Mouse (Mus musculus): ENCODE data around the gene Trpc7.

DNA sequence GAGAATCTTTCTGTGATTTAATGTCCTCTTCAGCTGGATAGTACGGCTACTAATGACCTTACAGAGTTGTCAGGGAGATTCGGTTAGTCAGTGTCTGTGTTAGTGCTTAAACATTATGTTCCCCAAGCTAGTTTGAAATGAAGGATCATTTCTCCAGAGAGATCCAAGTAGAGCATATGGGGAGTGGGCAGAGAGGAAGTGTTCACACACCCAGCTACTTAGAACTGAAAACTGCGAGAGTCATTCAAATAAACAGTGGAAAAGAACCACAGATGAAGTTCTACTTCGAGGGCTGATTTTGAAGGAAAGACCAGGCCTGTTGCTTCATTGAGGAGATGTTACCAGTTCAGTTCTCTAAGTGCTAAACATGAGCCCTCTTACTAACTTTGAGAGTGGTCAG, 169.2 kb downstream of the Trpc7 start:
- TF ChIP-seq TCF12 (IDR thresholded peaks at IDR 0.05; ENCODE audit: insufficient read depth, poor library complexity, severe bottlenecking): no peak
- no peak for TF ChIP-seq E2F4 (IDR thresholded peaks at IDR 0.05; ENCODE audit: insufficient read depth)
- TF ChIP-seq POLR2A (IDR thresholded peaks at IDR 0.05; ENCODE audit: insufficient read length, low read depth): no peak
- TF ChIP-seq POLR2AphosphoS2 (IDR thresholded peaks at IDR 0.05; ENCODE audit: insufficient read length, low read depth): no peak
- no peak for TF ChIP-seq USF1 (IDR thresholded peaks at IDR 0.05; ENCODE audit: low read depth)
- TF ChIP-seq SRF (IDR thresholded peaks at IDR 0.05; ENCODE audit: control insufficient read depth, insufficient read length, low read depth): no peak
